10 mouse cellular contexts compared by ENCODE assay signal in genomic region chr3:88216116-88216515, GRCm38 (mm10). TPM values are rescaled to one million over a fixed set of nuclear protein-coding genes. Genes with fewer than 3 reads are reported as not detected.
DNase-seq lines count a peak whose midpoint lies in the region; ATAC-seq and TF ChIP-seq lines count a peak whose summit lies in the region.
"Had no signal": no experiment of that assay in that cellular context is flagged by ENCODE, and none has a peak within 500 bp of the region (broad histone marks: within the 10 kb centered on the region; RNA-seq: fewer than 3 reads in every experiment).

No protein-coding gene starts in this region.

- H3K9ac ChIP-seq in heart, postnatal 0 days (replicated peaks; ENCODE audit: low read depth, low read length) = no peak overlapping the region
- H3K9ac ChIP-seq in hindbrain, embryonic 12.5 days = peak overlapping the region; percentile 93
- peak overlapping the region; percentile 48 for H3K9ac ChIP-seq in midbrain, embryonic 15.5 days

- peak overlapping the region; percentile 58; the same call in 1 of the 2 replicates for H3K4me2 ChIP-seq in heart, postnatal 0 days (ENCODE audit: low read depth, low read length)
- peak overlapping the region; percentile 64 for H3K4me2 ChIP-seq in hindbrain, embryonic 12.5 days (replicated peaks)
- H3K4me2 ChIP-seq in midbrain, embryonic 15.5 days = peak overlapping the region; percentile 63

- no peaks in the 10 kb centered on the region for H3K36me3 ChIP-seq in heart, postnatal 0 days (replicated peaks; ENCODE audit: control insufficient read depth, insufficient read depth, low read length)
- H3K36me3 ChIP-seq in embryonic facial prominence, embryonic 10.5 days (replicated peaks) = no peaks in the 10 kb centered on the region
- peaks cover 17% of the 10 kb centered on the region for H3K36me3 ChIP-seq in hindbrain, embryonic 12.5 days
- no peaks in the 10 kb centered on the region for H3K36me3 ChIP-seq in midbrain, embryonic 15.5 days (replicated peaks)
- H3K36me3 ChIP-seq: G1E had no signal

- DNase-seq in heart, postnatal 0 days (ENCODE audit: low spot score) = no peak
- DNase-seq in heart, adult 8-10 months (ENCODE audit: low spot score) = no peak
- DNase-seq in embryonic facial prominence, embryonic 10.5 days (ENCODE audit: low spot score) = no peak
- DNase-seq in thymus, adult 18-20 months = no peak
- DNase-seq in frontal cortex, postnatal 25 days (ENCODE audit: low spot score in 2 of 2) = no peak
- DNase-seq in retina, embryonic 14.5 days (ENCODE audit: low spot score) = no peak
- DNase-seq: kidney, postnatal 14 days had no signal

- H3K27me3 ChIP-seq in heart, postnatal 0 days (ENCODE audit: control insufficient read depth, insufficient read depth, low read length) = peaks cover 94% of the 10 kb centered on the region
- H3K27me3 ChIP-seq in embryonic facial prominence, embryonic 10.5 days (replicated peaks; ENCODE audit: low read depth, poor library complexity, severe bottlenecking) = peaks cover 100% of the 10 kb centered on the region
- peaks cover 89% of the 10 kb centered on the region for H3K27me3 ChIP-seq in hindbrain, embryonic 12.5 days
- peaks cover 27% of the 10 kb centered on the region for H3K27me3 ChIP-seq in midbrain, embryonic 15.5 days (replicated peaks)

- H3K9me3 ChIP-seq in heart, postnatal 0 days (replicated peaks; ENCODE audit: control insufficient read depth, low read length) = no peaks in the 10 kb centered on the region
- no peaks in the 10 kb centered on the region for H3K9me3 ChIP-seq in embryonic facial prominence, embryonic 10.5 days
- H3K9me3 ChIP-seq in hindbrain, embryonic 12.5 days (replicated peaks) = no peaks in the 10 kb centered on the region
- H3K9me3 ChIP-seq in midbrain, embryonic 15.5 days = no peaks in the 10 kb centered on the region
- H3K9me3 ChIP-seq: G1E had no signal

- no peak for TF ChIP-seq CTCF in heart, postnatal 0 days (IDR thresholded peaks at IDR 0.05; ENCODE audit: low read depth)

- TF ChIP-seq EP300 in heart, postnatal 0 days (IDR thresholded peaks at IDR 0.05; ENCODE audit: low read depth) = no peak

- H3K27ac ChIP-seq in heart, postnatal 0 days (ENCODE audit: low read depth) = no peak overlapping the region
- H3K27ac ChIP-seq in embryonic facial prominence, embryonic 10.5 days (replicated peaks) = no peak overlapping the region
- H3K27ac ChIP-seq in hindbrain, embryonic 12.5 days = peak overlapping the region; percentile 97
- peak overlapping the region; percentile 76 for H3K27ac ChIP-seq in midbrain, embryonic 15.5 days

- H3K4me1 ChIP-seq in heart, postnatal 0 days (ENCODE audit: control insufficient read depth, insufficient read depth) = peaks cover 12% of the 10 kb centered on the region
- H3K4me1 ChIP-seq in embryonic facial prominence, embryonic 10.5 days = peaks cover 21% of the 10 kb centered on the region
- H3K4me1 ChIP-seq in hindbrain, embryonic 12.5 days = peaks cover 49% of the 10 kb centered on the region
- peaks cover 46% of the 10 kb centered on the region for H3K4me1 ChIP-seq in midbrain, embryonic 15.5 days

- H3K4me3 ChIP-seq in heart, postnatal 0 days (ENCODE audit: low read depth, low read length) = peak overlapping the region; percentile 43
- peak overlapping the region; percentile 42 for H3K4me3 ChIP-seq in embryonic facial prominence, embryonic 10.5 days
- peak overlapping the region; percentile 63 for H3K4me3 ChIP-seq in hindbrain, embryonic 12.5 days
- H3K4me3 ChIP-seq in midbrain, embryonic 15.5 days = peak overlapping the region; percentile 47

- no peak for ATAC-seq in heart, postnatal 0 days (ENCODE audit: insufficient read depth, low read depth)
- no peak for ATAC-seq in hindbrain, embryonic 12.5 days (ENCODE audit: low FRiP score)
- ATAC-seq in midbrain, embryonic 15.5 days (replicated peaks) = no peak

- WGBS in heart, postnatal 0 days = 6% methylated on average over 6 of the region's 6 CpGs
- 1% methylated on average over 6 of the region's 6 CpGs for WGBS in embryonic facial prominence, embryonic 10.5 days
- 4% methylated on average over 6 of the region's 6 CpGs for WGBS in hindbrain, embryonic 12.5 days
- 16% methylated on average over 6 of the region's 6 CpGs for WGBS in midbrain, embryonic 15.5 days

RNA-seq across cellular contexts. Expression of gene Rhbg, which starts 38.4 kb away (rescaled TPM):
- total RNA-seq in heart, postnatal 0 days (2014; rRNA removed; ENCODE audit: low replicate concordance) = 0.19 TPM in 1 of 2 replicates, not detected in the other
- polyA plus RNA-seq in heart, postnatal 0 days (2015; fragmentation: Nextera tagmentation; extraction: Ambion mirVana) = not detected in 2 replicates
- total RNA-seq in heart, adult 8-10 months (2022) = not detected
- polyA plus RNA-seq in embryonic facial prominence, embryonic 10.5 days (2016; fragmentation: Nextera tagmentation; extraction: Ambion mirVana) = 0.17 TPM in 1 of 2 replicates, not detected in the other
- polyA plus RNA-seq in hindbrain, embryonic 12.5 days (2016; fragmentation: Nextera tagmentation; extraction: Ambion mirVana) = 0.23 and 0.25 TPM in 2 replicates
- 0.14 TPM in 2 replicates for polyA plus RNA-seq in midbrain, embryonic 15.5 days (2015; fragmentation: Nextera tagmentation; extraction: Ambion mirVana)
- total RNA-seq: G1E had no signal
- polyA plus RNA-seq: G1E had no signal

Comparison
In these comparisons a context has a peak if more than half of its experiments do, and no peak if none do; other contexts are left out.
1. H3K27ac ChIP-seq: peak in hindbrain, embryonic 12.5 days (single experiment) and midbrain, embryonic 15.5 days (single experiment); none in heart, postnatal 0 days (single experiment) and embryonic facial prominence, embryonic 10.5 days (single experiment).
2. Peak in every context shown above with its lines, with median percentiles within 50 percentile points of each other: H3K4me2 ChIP-seq and H3K4me3 ChIP-seq.